Mouse (Mus musculus): ENCODE results near the gene Spns1.

- TF ChIP-seq POLR2A (IDR thresholded peaks at IDR 0.05; ENCODE audit: low read depth, low read length) = no peak
- TF ChIP-seq CTCF (IDR thresholded peaks at IDR 0.05; ENCODE audit: borderline replicate concordance, insufficient read depth, low read length) = no peak
Measured at GRCm38 (mm10) chr7:126339521-126339971, 37.7 kb downstream of the Spns1 start.
